Mouse (Mus musculus): Measurements from ENCODE around the gene Fyn.
A peak's percentile ranks its signal among the peaks of the same experiment; 100 is the strongest.

Fyn gene

DNA sequence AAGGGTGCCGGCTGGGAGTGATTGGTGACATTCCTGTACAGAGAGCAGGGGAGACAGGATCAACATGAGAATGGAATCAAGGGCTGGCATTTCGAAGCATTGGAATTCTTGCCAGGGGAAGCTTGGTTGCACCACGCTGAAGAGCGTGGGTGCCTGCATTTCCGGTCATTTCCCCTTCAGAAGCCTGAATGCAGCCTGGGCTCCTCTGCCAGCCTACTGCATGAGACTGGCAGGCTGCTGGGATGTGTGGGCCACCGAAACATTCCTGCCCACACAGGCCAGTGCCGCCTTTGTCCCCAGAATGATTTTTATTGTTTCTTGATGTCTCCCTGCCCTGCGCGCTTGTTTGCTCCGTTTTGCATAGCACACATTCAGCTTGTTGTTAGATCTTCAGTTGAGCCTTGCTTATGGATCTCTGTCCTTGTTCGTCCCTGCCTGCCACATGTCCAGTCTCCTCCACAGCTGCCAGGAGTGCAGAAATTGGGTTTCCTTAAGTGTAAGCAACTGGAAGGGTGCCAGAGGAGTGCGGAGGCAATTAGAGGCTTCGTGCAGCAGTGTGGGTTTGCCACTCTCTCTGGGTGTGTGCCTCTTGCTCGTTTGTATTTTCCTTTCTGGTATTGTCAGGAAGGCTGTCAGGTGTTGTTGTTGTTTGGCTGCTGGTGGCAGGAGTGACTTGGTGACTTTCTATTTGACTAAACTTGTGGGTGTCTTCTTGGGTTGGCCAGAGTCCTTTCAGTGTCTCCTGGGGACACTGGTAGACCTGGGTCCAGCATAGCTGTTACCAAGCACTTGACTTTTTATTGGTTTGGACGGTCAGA, 103.3 kb downstream of the Fyn start:
- DNase-seq (ENCODE audit: low spot score) = peak; percentile 20

DNA sequence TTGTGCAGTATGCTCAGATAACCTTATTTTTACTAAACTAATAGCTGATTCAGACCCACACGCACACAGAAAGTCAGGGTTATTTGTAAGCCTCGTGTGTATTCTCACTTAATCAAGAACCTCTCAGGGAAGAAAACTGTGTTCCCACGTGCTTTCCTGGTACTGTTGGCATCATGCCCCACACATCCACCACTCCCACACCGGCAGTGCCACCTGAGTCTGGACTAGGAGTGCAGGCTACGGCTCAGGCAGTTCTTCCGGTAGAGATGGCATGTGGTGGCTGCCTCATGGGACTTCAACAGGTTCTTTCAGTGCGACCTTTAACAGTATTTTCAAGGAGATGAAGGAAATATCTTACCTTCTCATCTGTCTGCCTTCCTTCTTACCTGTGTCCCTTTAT, 104.3 kb downstream of the Fyn start:
- no peak for DNase-seq (ENCODE audit: low spot score)

DNA sequence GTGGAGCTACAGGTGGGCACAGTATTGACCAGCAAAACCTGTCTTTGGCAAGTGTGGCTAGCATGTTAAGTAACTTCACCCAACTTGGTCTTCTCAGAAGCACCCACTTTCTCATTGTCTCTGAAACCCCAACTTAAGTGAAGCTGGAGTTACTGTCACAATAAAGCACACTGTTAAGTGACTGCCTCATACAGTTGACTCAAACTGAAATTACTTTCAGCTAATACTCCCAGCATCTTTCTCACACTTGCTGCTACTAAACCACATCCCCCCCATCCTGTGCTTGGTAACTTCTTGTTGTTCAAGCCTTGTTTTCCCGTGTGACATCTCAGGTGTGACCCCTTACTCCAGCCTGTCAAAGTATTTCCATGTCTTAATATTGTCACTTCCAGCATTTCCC, 110.7 kb downstream of the Fyn start:
- DNase-seq (ENCODE audit: low spot score) = no peak

DNA sequence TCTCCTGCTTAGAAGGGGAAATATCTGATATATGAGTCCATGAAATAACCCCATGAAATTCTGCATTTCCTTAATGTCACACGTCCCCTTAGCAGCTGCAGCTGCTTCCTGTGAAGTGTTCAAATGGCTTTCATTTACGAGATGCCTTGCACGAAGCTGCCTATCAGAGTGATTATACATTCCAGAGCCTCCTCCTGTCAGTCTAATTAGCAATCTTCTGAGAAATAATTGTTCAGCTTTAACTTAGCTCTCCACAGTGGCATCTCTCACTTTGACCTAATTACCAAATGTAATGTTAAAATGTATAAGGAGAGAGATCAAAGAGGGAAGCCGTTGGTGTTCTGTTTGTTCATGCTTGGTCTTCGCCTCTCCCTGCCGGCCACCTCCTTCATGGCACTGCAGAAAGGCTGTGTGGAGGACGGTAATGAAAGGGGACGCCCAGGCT, 115.7 kb downstream of the Fyn start:
- no peak for DNase-seq (ENCODE audit: low spot score)

DNA sequence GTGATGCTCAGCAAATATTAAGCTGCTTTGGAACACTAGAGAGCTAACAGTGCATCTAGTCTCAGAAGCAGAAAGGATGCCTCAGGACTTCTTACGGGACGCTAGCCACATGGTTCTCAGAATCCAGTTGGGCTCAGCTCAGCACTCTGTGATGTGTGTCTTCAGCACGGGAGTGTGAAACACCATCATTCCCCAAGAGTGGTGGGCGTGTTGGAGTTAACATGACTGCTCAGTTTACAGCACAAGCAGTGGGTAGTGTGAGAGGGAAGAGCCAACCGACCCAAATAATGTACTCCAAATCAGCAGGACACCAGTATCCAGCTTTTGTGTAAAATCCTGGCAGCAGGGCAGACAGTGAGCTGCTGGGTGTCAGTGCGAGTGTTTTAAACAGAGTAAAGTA, 116.2 kb downstream of the Fyn start:
- DNase-seq (ENCODE audit: low spot score) = no peak

DNA sequence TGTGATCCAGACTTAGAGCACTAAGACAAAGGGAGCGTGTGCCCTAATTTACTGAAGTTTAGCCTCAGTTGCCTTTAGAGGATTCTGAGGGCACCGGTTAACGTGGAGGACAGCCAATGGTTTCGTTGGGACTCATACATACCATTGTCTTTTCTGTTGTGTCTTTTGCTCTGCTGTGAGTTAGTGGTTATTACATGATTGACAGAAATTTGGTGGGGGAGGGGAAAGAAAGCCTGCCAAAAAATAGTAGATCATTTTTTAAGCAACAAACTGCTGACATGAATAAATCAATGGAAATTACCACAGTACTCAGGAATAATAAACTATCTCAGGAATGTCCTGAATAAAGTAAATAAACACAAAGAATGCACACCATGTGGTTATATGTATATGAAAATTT, 117.3 kb downstream of the Fyn start:
- DNase-seq (ENCODE audit: low spot score) = no peak

DNA sequence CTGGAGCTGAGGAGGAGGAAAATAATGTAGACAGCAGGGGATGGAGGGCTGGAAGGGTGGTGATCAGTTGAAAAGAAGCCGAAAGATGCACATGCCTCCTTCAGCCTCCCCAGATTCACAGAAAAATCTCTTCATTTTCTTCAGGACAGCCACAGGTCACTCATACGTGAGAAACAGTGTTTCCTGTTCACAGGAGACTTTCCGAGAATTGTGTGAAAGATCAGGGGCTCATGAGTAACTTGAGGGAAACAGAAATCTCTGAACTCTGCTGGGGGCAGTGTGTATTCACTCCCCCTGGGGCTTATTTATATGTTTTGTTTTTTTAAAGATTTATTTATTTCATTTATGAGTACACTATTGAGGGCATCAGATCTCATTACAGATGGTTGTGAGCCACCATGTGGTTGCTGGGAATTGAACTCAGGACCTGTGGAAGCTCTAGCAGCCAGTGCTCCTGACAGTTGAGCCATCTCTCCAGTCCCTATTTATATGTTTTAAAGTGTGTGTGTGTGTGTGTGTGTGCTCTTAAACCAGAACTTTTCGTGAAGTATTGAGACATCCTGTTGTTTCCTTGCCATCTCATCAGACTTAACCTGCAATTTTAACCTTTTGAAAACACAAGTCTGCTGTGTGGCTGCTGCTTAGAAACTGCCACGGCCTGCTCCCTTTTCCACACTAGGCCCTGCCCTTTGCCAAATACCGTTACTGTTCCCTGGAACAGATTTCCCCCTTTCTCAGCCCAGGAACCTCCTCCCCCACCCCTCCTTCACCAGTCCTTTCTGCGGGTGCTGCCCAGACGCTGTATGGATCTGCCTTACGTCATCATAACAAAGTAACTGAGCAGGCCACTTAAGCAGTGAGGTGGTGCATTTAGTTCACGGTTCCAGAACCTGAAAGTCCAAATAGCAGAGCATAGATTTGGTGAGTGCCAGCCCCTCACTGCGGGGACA, 118.1 kb downstream of the Fyn start:
- no peak for DNase-seq (ENCODE audit: low spot score)

DNA sequence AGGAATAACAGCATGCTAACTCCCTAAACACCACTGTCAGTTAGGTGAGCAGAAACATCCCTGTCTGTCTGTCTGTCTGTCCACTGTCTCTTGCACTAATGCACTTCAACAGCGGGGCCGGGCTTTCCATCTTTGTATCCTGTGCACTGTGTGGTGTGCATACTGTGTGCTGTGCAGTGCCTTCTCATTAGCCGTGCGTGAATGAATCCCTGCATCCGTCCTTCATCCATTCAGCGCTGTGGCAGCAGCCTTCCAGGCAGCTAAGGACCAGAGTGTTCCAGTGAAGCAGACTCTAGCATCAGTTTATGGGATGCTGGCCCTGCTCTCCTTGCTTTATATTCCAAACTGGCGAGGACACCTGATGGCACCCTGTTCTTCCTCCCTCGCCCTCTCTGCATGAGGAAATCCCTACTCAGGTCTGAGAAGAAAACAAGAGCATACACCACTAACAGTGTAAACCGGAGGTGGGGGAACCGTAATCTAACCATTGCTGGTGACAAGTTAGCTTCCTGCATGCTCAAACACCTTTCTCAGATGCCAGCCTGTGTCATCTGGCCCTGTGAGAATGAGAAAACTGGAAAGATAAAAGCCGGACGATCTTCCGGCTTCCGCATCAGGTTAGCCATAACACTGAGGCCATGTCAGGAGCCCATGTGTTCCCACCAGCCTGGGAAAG, 119.2 kb downstream of the Fyn start:
- no peak for DNase-seq (ENCODE audit: low spot score)

DNA sequence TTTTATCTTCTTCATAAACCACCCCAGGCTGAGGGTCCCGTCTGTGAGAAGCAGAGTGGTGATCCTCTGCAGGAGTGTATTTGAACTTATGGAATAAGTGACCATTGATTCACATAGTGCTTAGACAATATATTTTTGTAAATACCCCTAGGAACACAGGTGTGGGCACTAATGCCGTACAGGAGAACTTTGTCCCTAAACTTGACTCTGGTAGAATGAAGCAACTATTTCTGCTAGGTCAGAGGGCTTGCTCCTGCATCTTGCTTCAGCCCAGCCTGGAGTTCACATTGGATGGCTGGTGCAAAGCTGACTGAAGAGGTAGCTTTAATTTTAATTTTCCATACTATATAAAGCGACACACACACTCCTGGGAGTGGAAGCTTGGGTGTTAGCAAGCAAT, 119.9 kb downstream of the Fyn start:
- no peak for DNase-seq (ENCODE audit: low spot score)

DNA sequence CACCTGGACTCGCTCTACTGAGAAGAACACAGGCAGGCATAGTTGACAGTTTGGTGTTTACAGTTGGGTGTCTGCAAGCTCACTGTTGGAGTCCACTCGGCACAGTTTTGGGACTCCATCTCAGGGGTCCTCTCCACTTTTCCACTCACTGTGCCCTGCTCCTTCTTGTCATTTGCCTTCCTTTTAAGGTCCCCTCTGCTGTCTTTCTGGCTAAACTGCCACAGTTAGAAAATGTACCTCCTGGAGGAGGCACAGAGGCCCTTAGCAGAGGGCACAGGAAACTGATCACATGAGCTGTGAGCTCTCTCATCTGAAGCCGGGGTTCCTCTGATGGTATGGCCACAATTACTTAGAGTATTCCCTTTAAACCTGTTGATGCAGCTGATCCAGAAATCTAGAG, 120.3 kb downstream of the Fyn start:
- DNase-seq (ENCODE audit: low spot score) = no peak

DNA sequence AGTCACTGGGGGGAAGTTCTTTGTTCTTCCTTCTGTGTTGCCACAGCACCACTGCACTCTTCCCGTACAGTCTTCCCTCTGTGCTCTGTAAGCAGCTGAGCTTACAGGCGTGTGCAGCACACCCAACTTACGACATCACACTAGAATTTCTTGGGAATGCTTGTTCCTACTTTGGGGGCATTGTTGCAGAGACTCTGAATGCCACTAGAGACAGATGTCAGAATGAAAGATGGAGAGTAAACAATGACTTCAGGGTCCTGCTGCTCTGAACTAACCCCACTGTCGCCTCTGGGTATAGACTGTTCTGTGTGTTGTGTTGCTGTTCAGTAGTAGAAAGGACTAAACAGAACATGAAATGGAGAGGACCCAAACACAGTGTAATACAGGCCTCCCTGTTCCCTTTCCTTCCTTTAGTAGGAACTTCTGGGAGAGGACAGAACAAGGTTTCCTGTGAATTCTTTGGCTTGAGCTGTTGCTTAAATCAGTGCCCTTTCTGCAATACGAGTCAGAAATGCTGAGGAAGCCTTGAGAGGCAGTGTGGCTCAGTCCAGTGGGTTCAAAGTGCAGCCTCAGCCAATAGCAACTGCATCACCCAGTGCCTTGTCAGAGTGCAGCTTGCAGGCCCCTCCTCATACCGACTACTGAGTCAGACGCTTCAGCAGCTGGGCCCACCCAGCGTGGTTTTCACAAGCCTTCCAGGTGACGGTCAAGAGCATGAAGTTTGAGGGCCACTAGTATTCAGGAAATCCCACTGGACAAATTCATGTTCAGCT, 121.9 kb downstream of the Fyn start:
- no peak for DNase-seq (ENCODE audit: low spot score)

DNA sequence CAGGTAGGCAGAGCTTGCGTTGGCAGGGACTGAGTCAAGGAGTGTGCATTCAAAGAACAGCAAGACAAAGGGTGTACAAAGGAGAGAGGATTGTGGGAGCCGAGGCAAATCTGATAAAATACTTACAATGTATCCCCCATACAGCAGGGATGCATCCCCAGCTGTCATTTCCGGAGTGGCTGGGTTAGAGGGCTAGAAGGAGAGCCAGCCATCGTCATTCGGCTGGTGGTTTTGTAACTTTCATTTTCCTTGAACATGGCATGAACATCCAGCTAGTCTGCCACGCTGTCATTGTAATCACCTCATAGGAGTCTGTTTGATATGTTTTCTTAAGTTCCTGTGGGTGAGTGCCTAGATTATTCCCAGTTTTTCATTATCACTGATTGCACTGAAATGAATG, 123.5 kb downstream of the Fyn start:
- no peak for DNase-seq (ENCODE audit: low spot score)

DNA sequence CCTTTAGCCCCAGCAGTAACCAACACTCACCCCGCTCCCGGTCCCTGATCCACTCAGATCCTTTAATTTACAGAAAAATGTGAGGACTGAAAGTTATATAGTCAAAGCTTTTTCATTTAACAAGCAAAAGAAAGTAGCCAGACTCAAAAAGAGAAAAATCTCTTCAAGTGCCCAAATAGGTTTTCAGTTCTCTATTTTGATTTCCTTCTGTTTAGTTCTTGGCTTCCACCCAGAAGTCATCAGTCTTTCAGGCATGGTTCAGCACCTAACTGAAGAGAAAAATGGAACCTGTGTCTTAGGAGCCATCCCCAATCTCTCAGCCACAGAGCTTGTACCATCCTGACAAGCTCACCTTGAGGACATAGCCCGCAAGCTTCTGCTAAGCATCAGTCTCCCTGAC, 124.4 kb downstream of the Fyn start:
- no peak for DNase-seq (ENCODE audit: low spot score)

DNA sequence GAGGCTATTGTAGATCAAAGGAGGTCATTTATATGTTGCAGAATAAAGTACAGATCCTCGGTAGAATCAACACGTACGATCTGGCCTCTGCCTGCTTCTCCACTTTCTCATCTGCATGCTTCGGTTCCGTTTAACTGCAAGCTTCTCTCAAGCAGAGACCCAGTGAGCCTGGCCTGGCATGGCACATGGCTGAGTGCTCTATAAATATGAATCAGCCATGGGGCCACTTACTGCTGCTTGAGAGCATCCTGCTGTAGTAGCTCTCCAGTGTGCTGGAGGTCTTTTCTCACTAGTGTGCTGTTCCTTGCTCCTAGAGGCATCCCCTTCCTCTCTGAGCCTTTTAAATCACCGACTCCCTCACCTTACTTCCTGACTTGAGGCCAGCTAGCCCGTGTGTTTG, 130.0 kb downstream of the Fyn start:
- DNase-seq (ENCODE audit: low spot score) = no peak

DNA sequence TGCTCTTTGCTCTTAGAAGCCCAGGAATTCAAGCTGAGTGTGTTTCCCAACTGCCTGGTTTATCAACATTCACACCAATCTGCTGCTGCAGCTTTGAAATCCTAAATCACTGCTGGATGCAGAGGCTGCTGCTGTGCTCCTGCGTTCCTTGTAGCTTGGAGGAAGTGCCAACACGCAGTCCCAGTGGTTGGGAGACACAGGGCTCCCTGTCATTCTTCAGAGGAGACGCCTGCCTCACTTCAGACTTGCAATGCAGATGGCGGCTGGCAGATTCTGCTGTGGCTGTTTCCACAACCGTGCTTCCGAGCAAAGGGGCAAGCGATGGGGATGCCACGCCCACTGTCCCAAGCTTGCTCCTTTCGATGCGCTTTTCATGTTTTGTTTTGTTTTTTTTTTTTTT, 132.9 kb downstream of the Fyn start:
- no peak for DNase-seq (ENCODE audit: low spot score)

DNA sequence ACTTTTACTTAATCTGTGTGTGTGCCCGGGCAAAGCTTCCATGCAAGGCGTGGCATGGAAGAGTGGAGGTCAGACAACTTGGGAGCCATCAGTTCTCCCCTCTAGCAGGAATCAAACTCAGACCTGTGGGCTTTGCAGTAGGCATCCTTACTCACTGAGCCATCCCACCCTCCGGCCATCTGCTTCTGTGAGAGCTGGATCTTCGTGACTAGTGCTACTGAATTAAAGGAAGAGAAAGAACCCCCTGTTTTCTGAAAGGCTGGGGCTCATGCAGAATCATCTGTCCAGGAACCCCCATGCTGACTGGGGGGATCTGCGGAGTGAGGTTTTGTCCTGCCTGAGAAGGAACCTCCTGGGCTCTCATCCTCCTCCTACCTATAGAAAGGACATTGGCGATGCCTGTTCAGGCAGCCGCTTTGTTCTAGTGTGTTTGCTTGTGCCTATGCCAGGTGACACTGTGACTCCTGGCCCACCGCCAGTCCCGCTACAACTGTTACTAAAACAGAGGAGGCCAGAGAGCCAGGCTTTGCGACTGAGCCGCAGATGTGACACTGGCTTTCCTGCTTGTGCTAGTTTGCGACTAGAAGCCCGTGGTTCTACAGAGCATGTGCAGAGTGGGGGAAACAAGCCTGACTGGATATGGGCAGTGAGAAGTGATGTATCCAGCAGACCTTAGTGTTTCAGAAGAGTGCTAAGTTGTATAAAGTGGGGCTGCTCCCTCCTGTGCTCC, 133.5 kb downstream of the Fyn start:
- peak; percentile 54 for DNase-seq (ENCODE audit: low spot score)

DNA sequence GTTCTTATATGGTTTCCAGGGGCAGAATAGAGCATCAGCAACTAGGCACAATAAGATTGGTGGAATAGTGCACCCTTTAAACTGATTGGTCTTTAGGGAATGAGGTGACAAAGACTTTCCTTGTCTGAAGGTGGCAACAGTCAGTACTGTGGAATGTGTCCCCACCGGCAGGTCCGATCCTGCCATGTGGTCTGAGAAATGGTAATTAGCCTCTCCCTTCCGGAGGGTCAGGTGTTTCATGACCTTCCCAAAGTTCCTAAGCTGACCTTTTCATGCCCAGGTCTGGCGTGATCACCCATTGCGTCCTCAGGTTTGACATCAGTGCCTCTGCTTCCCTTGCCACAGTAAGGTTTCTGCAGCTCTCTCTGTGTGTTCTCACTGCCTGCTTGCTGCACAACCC, 134.7 kb downstream of the Fyn start:
- DNase-seq (ENCODE audit: low spot score) = no peak

DNA sequence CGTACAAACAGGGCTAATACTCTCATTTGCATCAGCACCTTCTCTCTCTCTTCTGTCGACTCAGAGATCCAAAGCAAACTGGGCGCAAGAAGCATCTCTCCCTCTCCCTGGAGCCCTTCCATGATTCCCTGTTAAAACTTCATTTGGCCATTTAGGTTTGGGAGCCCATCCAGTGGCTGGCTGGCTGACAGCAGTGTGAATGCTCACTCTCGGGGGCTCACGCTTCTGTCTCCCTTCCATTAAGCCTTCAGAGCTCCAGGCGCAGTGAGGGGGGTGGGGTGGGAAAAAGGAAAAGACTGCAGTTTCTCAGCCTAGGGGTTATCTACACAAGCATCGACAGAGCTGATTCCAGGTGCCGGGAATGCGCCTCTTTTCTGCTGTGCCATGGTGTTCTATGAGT, 136.4 kb downstream of the Fyn start:
- no peak for DNase-seq (ENCODE audit: low spot score)

DNA sequence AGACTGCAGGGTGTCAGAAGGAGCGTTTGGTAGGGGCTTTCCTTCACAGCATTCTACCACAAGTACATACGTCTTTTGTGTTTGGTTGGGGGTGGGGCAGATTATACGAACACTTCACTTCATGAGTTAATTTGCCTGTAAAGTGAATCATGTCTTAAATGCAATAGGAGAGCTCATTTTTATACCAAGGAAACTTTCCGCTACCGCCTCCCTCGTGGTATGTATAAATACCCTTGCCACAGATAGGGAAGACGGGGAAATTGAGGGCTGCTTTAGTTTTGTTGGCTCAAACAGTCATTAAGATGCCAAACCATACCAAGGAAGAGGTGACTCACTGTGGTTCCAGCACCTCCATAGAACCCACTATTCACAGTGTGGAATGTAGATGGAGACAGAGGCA, 137.0 kb downstream of the Fyn start:
- no peak for DNase-seq (ENCODE audit: low spot score)

DNA sequence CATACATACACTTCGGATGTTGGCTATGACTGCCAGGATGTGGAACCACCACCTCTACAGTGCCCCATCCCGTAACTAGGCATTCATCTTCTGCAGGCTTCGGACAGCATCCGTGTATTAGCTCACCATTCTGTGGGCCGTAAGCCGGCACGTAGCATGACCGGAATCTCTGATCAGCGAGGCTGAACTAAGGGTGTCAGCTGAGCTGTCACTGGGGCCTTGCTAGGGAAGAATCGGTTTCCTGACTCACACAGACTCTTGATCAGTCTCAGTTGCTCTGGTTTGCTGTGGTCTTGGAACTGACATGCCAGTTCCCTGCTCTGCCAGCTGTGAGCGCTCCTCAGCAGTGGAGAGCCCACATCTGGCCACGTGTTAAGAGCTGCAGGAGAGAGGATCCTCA, 137.7 kb downstream of the Fyn start:
- DNase-seq (ENCODE audit: low spot score) = no peak

DNA sequence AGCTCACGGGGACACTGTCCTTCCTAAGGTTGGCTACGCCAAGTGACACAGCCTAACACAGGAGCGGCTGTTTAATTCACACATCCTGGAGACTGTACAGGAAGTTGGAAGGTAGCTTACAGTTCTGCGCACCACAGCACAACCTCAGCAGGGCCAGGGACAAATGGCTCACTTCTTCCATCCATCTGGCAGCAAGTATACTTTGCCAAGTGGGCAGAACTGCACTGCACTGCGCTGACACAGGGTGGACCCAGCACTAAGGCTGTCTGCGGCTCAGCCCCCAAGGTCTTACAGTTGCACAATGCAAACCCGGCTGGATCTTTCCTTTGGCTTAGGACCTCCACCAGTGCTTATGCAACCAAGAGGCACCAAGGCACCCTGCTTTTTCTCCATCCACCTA, 138.2 kb downstream of the Fyn start:
- DNase-seq (ENCODE audit: low spot score) = no peak

All from ovary, postnatal 14 days (tissue).